Mouse (Mus musculus) T-helper 17 cell (primary cell): ENCODE results near the gene Cux2.

Source experiments
- in situ Hi-C, 2 experiments: fragments of 300-600 bp; cut with MboI, MseI; formaldehyde crosslinking; loops; 1 replicate in 1 of 2; 2 replicates in 1 of 2; pipeline ENCODE4 v1.15.1; 2025; ENCODE audit warnings: high pct_unique_total_duplicates in 2 of 2

The Cux2 gene

GRCm38 (mm10) chr5:122050017-122050831 is at the start of gene Cux2:
Gene Cux2 (minus strand): TSS chr5:122050102.
- in situ Hi-C loops, result no loop called here

- in situ Hi-C loops, result no loop called here
Measured at GRCm38 (mm10) chr5:122094439-122094838, 44.5 kb upstream of the Cux2 start.

GRCm38 (mm10) chr5:122093734-122094133 is 43.8 kb upstream of the Cux2 start:
- in situ Hi-C loops, result no loop called here

- in situ Hi-C loops, result no loop called here
Measured at GRCm38 (mm10) chr5:122092794-122093193, 42.9 kb upstream of the Cux2 start.

- in situ Hi-C loops, result no loop called here
Measured at GRCm38 (mm10) chr5:122091070-122091469, 41.2 kb upstream of the Cux2 start.

- in situ Hi-C loops, result no loop called here
Measured at GRCm38 (mm10) chr5:122089664-122090063, 39.8 kb upstream of the Cux2 start.

GRCm38 (mm10) chr5:122088917-122089316 is 39.0 kb upstream of the Cux2 start:
- in situ Hi-C loops, result no loop called here

GRCm38 (mm10) chr5:122086121-122086520 is 36.2 kb upstream of the Cux2 start:
- in situ Hi-C loops, result no loop called here

- in situ Hi-C loops, result no loop called here
Measured at GRCm38 (mm10) chr5:122085291-122085690, 35.4 kb upstream of the Cux2 start.

GRCm38 (mm10) chr5:122084470-122084869 is 34.6 kb upstream of the Cux2 start:
- in situ Hi-C loops, result no loop called here

GRCm38 (mm10) chr5:122083282-122083681 is 33.4 kb upstream of the Cux2 start:
- in situ Hi-C loops, result no loop called here

- in situ Hi-C loops, result no loop called here
Measured at GRCm38 (mm10) chr5:122081471-122081870, 31.6 kb upstream of the Cux2 start.

GRCm38 (mm10) chr5:122080930-122081329 is 31.0 kb upstream of the Cux2 start:
- in situ Hi-C loops, result no loop called here

GRCm38 (mm10) chr5:122079796-122080195 is 29.9 kb upstream of the Cux2 start:
- in situ Hi-C loops, result no loop called here

GRCm38 (mm10) chr5:122077244-122077643 is 27.3 kb upstream of the Cux2 start:
- in situ Hi-C loops, result no loop called here

GRCm38 (mm10) chr5:122075736-122076135 is 25.8 kb upstream of the Cux2 start:
- in situ Hi-C loops, result no loop called here

GRCm38 (mm10) chr5:122071997-122072396 is 22.1 kb upstream of the Cux2 start:
- in situ Hi-C loops, result no loop called here

GRCm38 (mm10) chr5:122070963-122071800 is 21.3 kb upstream of the Cux2 start:
- in situ Hi-C loops, result no loop called here

GRCm38 (mm10) chr5:122068563-122068962 is 18.7 kb upstream of the Cux2 start:
- in situ Hi-C loops, result no loop called here

- in situ Hi-C loops, result no loop called here
Measured at GRCm38 (mm10) chr5:122063204-122063933, 13.5 kb upstream of the Cux2 start.

- in situ Hi-C loops, result no loop called here
Measured at GRCm38 (mm10) chr5:122062479-122062878, 12.6 kb upstream of the Cux2 start.

- in situ Hi-C loops, result no loop called here
Measured at GRCm38 (mm10) chr5:122060767-122061333, 10.9 kb upstream of the Cux2 start.
